Mouse (Mus musculus): ENCODE results near the gene Sh2b1.

Gene Sh2b1

GRCm38 (mm10) chr7:126418496-126418895, 56.7 kb downstream of the Sh2b1 start:
- no peak for DNase-seq (ENCODE audit: low spot score in 2 of 2)

GRCm38 (mm10) chr7:126417606-126418005, 57.6 kb downstream of the Sh2b1 start:
- DNase-seq (ENCODE audit: low spot score in 2 of 2) = no peak

- DNase-seq (ENCODE audit: low spot score in 2 of 2) = no peak
Measured at GRCm38 (mm10) chr7:126417045-126417444, 58.2 kb downstream of the Sh2b1 start.
